Comparison of ENCODE assay signal across 14 mouse cellular contexts in the genomic region with DNA sequence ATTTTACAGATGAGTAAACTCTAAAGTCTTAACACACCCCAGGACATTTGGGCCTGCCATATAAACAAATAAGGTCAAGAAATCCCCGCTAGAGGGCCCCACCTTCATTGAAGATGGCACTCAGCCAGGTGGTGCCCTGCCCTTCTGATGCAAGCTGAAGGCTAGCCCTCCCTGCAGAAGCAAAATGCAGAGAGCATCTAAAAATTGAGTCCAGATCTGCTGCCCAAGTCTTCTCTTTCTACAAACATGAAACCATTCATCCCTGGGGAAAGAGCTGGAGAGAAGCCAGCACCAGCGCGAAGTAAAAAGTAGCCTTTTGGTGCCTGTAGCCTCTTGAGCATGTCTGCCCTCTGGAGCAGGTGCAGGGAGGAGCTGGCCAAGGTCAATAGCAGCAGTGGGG. TPM values are rescaled to one million over a fixed set of nuclear protein-coding genes. Genes with fewer than 3 reads are reported as not detected.
A peak's percentile ranks its signal among the peaks of the same experiment; 100 is the strongest.
DNase-seq lines count a peak whose midpoint lies in the region; ATAC-seq and TF ChIP-seq lines count a peak whose summit lies in the region.
"Had no signal": no experiment of that assay in that cellular context is flagged by ENCODE, and none has a peak within 500 bp of the region (broad histone marks: within the 10 kb centered on the region; RNA-seq: fewer than 3 reads in every experiment).

No protein-coding gene starts in this region.

- no peak overlapping the region for H3K4me3 ChIP-seq in heart, adult 2 months
- H3K4me3 ChIP-seq in heart, embryonic 11.5 days (ENCODE audit: low read depth, low read length), result no peak overlapping the region
- H3K4me3 ChIP-seq in MEL (ENCODE audit: control insufficient read depth in 1 of 2, insufficient read depth in 1 of 2, low read depth in 2 of 2, low read length in 2 of 2), result no peak overlapping the region
- H3K4me3 ChIP-seq in olfactory bulb, adult 2 months (ENCODE audit: insufficient read depth, low read depth, low read length), result no peak overlapping the region
- H3K4me3 ChIP-seq: embryonic facial prominence, embryonic 15.5 days; heart, embryonic 12.5 days; midbrain, embryonic 12.5 days had no signal

- TF ChIP-seq CTCF in heart, adult 2 months (IDR thresholded peaks at IDR 0.05), result 0 out of 2 replicates have a peak, but pooled peaks have one; percentile 14
- peak in 2 of 3 experiments; percentile 24 to 26; a peak in 2 of 6 replicates for TF ChIP-seq CTCF in MEL (IDR thresholded peaks at IDR 0.05 in 2 of 3, conservative IDR thresholded peaks at IDR 0.05 in 1 of 3; ENCODE audit: control insufficient read depth in 1 of 3, insufficient read depth in 1 of 3, low read depth in 2 of 3, low read length in 3 of 3, poor library complexity in 1 of 3, severe bottlenecking in 1 of 3)
- no peak for TF ChIP-seq CTCF in olfactory bulb, adult 2 months (IDR thresholded peaks at IDR 0.05; ENCODE audit: insufficient read depth, low read depth, low read length)

- WGBS in heart, adult 2 months, result 28% methylated on average over 3 of the region's 3 CpGs
- 37% methylated on average over 3 of the region's 3 CpGs for WGBS in heart, embryonic 11.5 days (ENCODE audit: insufficient replicate concordance)
- 35% methylated on average over 3 of the region's 3 CpGs for WGBS in olfactory bulb, adult 2 months

- no peak for TF ChIP-seq EP300 in heart, adult 2 months (IDR thresholded peaks at IDR 0.05; ENCODE audit: insufficient read depth, low read depth, low read length)
- TF ChIP-seq EP300 in MEL (IDR thresholded peaks at IDR 0.05; ENCODE audit: low read depth in 1 of 2, low read length in 2 of 2), result no peak

- intact Hi-C loops in heart, adult 2 months (cut with DNase I), result no loop called here

- no peaks in the 10 kb centered on the region for H3K36me3 ChIP-seq in heart, adult 2 months (ENCODE audit: control insufficient read depth, insufficient read depth, low read length)
- no peaks in the 10 kb centered on the region for H3K36me3 ChIP-seq in heart, embryonic 11.5 days (ENCODE audit: control insufficient read depth, insufficient read depth, low read length)
- no peaks in the 10 kb centered on the region for H3K36me3 ChIP-seq in MEL (ENCODE audit: control insufficient read depth in 1 of 2, insufficient read depth in 2 of 2, low read length in 2 of 2)
- H3K36me3 ChIP-seq: embryonic facial prominence, embryonic 15.5 days; heart, embryonic 12.5 days; midbrain, embryonic 12.5 days had no signal

- no peak overlapping the region for H3K9ac ChIP-seq in heart, adult 2 months (ENCODE audit: low read depth, low read length)
- no peak overlapping the region for H3K9ac ChIP-seq in heart, embryonic 11.5 days (ENCODE audit: low read depth, low read length)
- H3K9ac ChIP-seq in MEL (ENCODE audit: control insufficient read depth, low read depth, low read length, poor library complexity, severe bottlenecking), result no peak overlapping the region
- H3K9ac ChIP-seq: embryonic facial prominence, embryonic 15.5 days; heart, embryonic 12.5 days; midbrain, embryonic 12.5 days had no signal

- no peaks in the 10 kb centered on the region for H3K27me3 ChIP-seq in heart, adult 2 months (ENCODE audit: control insufficient read depth, insufficient read depth, low read length)
- peaks cover 3% of the 10 kb centered on the region for H3K27me3 ChIP-seq in heart, embryonic 11.5 days (ENCODE audit: control insufficient read depth, insufficient read depth, low read length)
- no peaks in the 10 kb centered on the region for H3K27me3 ChIP-seq in MEL (ENCODE audit: control insufficient read depth in 1 of 2, insufficient read depth in 2 of 2, low read length in 2 of 2)
- H3K27me3 ChIP-seq: midbrain, embryonic 12.5 days had no signal

- ATAC-seq in heart, embryonic 11.5 days (replicated peaks; ENCODE audit: insufficient number of reproducible peaks, low FRiP score, low TSS enrichment), result no peak
- ATAC-seq: intestine, postnatal 0 days had no signal

- H3K4me1 ChIP-seq in heart, adult 2 months (ENCODE audit: control insufficient read depth, insufficient read depth, low read length), result peaks cover 3% of the 10 kb centered on the region; the same call in 1 of the 2 replicates
- no peaks in the 10 kb centered on the region for H3K4me1 ChIP-seq in heart, embryonic 11.5 days (ENCODE audit: control insufficient read depth, insufficient read depth, low read length)
- H3K4me1 ChIP-seq in MEL (ENCODE audit: control insufficient read depth in 1 of 2, insufficient read depth in 2 of 2, low read length in 2 of 2), result no peaks in the 10 kb centered on the region
- peaks cover 50% of the 10 kb centered on the region for H3K4me1 ChIP-seq in olfactory bulb, adult 2 months (ENCODE audit: control insufficient read depth, insufficient read depth, low read length)
- H3K4me1 ChIP-seq: embryonic facial prominence, embryonic 15.5 days had no signal

- H3K27ac ChIP-seq in heart, adult 2 months, result no peak overlapping the region
- H3K27ac ChIP-seq in heart, embryonic 11.5 days (ENCODE audit: low read depth, low read length), result no peak overlapping the region
- no peak overlapping the region for H3K27ac ChIP-seq in MEL (ENCODE audit: control insufficient read depth, low read depth, low read length)
- H3K27ac ChIP-seq in olfactory bulb, adult 2 months (ENCODE audit: insufficient read depth, low read depth, low read length), result peak overlapping the region; percentile 95
- H3K27ac ChIP-seq: embryonic facial prominence, embryonic 15.5 days; midbrain, embryonic 12.5 days had no signal

- H3K4me2 ChIP-seq in heart, embryonic 11.5 days, result no peak overlapping the region
- H3K4me2 ChIP-seq: embryonic facial prominence, embryonic 15.5 days; heart, embryonic 12.5 days; midbrain, embryonic 12.5 days had no signal

- no peak; the same call in 1 of the 2 replicates for TF ChIP-seq RAD21 in MEL (IDR thresholded peaks at IDR 0.05; ENCODE audit: low read depth, low read length)

- no peak for DNase-seq in heart, adult 2 months
- peak; percentile 51 for DNase-seq in lung, postnatal 36 days
- DNase-seq in lung, postnatal 10 days, result no peak
- no peak for DNase-seq in MEL (ENCODE audit: low read depth, low spot score)
- no peak for DNase-seq in ovary, postnatal 14 days (ENCODE audit: low spot score)
- DNase-seq: gastrocnemius, postnatal 14 days had no signal

- no peaks in the 10 kb centered on the region for H3K9me3 ChIP-seq in heart, embryonic 11.5 days (replicated peaks; ENCODE audit: control insufficient read depth, low read length)
- H3K9me3 ChIP-seq in MEL (replicated peaks; ENCODE audit: insufficient read depth, low read length), result no peaks in the 10 kb centered on the region
- H3K9me3 ChIP-seq: embryonic facial prominence, embryonic 15.5 days; heart, embryonic 12.5 days; midbrain, embryonic 12.5 days had no signal

- no peak for TF ChIP-seq POLR2A in heart, adult 2 months (IDR thresholded peaks at IDR 0.05; ENCODE audit: insufficient read depth, low read depth, low read length)
- no peak for TF ChIP-seq POLR2A in MEL (IDR thresholded peaks at IDR 0.05; ENCODE audit: control insufficient read depth in 1 of 2, insufficient read depth in 1 of 2, low read depth in 1 of 2, low read length in 2 of 2, poor library complexity in 1 of 2)
- no peak for TF ChIP-seq POLR2A in olfactory bulb, adult 2 months (IDR thresholded peaks at IDR 0.05; ENCODE audit: insufficient read depth, low read depth, low read length)

- H3K79me2 ChIP-seq in heart, adult 2 months (replicated peaks; ENCODE audit: control insufficient read depth, insufficient read depth, low read length), result no peaks in the 10 kb centered on the region
- no peaks in the 10 kb centered on the region for H3K79me2 ChIP-seq in MEL (ENCODE audit: control insufficient read depth, insufficient read depth, low read length, poor library complexity)

TF ChIP-seq in MEL, 35 proteins besides CTCF, POLR2A, EP300 and RAD21 (continues in another document):
- TF ChIP-seq JUND (IDR thresholded peaks at IDR 0.05; ENCODE audit: low read depth, low read length) (no peak), POLR2AphosphoS5 (IDR thresholded peaks at IDR 0.05; ENCODE audit: borderline replicate concordance, low read depth, low read length) (no peak), BHLHE40 (IDR thresholded peaks at IDR 0.05; ENCODE audit: borderline replicate concordance, low read depth, low read length) (no peak), SIN3A (IDR thresholded peaks at IDR 0.05; ENCODE audit: low read length) (no peak), POLR2AphosphoS2 (IDR thresholded peaks at IDR 0.05; ENCODE audit: low read length) (no peak), MYC (IDR thresholded peaks at IDR 0.05; ENCODE audit: low read depth, low read length) (no peak), SMC3 (IDR thresholded peaks at IDR 0.05; ENCODE audit: low read depth, low read length) (no peak), MAFK (IDR thresholded peaks at IDR 0.05; ENCODE audit: borderline replicate concordance, low read depth, low read length) (no peak), NELFE (IDR thresholded peaks at IDR 0.05; ENCODE audit: low read depth, low read length) (no peak)

RNA-seq across cellular contexts. Expression of a gene that starts 36.2 kb away (rescaled TPM):
- total RNA-seq in heart, adult 2 months (2021), result under 1 TPM in 1 of 2 experiments, not detected in 1; 0.75 TPM
- polyA plus RNA-seq in heart, adult 2 months (2012; rRNA removed), result 0.45 and 0.73 TPM in 2 replicates
- 98.2 and 99.0 TPM in 2 replicates for polyA plus RNA-seq in heart, embryonic 11.5 days (2014; fragmentation: Nextera tagmentation; extraction: Ambion mirVana)
- total RNA-seq in MEL (2012; rRNA removed), result 24.3 and 25.8 TPM in 2 replicates
- polyA plus RNA-seq in MEL (2012; ENCODE audit: insufficient read depth in 1 of 2, insufficient read length in 2 of 2, low read depth in 1 of 2, low replicate concordance in 2 of 2, missing spikeins in 1 of 2), result 10 to 100 TPM in 1 of 2 experiments, not detected in 1; 45.3 TPM
- not detected in 2 replicates for polyA plus RNA-seq in olfactory bulb, adult 2 months (2012; ENCODE audit: insufficient read depth, insufficient read length, low replicate concordance, missing spikeins)
- total RNA-seq: layer of hippocampus, adult 18-20 months had no signal

RNA-seq across cellular contexts. Expression of a gene that starts 40.7 kb away (rescaled TPM):
- not detected for total RNA-seq in heart, adult 2 months (2021)
- polyA plus RNA-seq in heart, adult 2 months (2012; rRNA removed), result 0.04 TPM in 1 of 2 replicates, not detected in the other
- polyA plus RNA-seq in heart, embryonic 11.5 days (2014; fragmentation: Nextera tagmentation; extraction: Ambion mirVana), result 0.34 and 0.52 TPM in 2 replicates
- total RNA-seq in MEL (2012; rRNA removed), result 0.39 and 0.42 TPM in 2 replicates
- under 1 TPM in 1 of 2 experiments, not detected in 1; 0.58 TPM for polyA plus RNA-seq in MEL (2012; ENCODE audit: insufficient read depth in 1 of 2, insufficient read length in 2 of 2, low read depth in 1 of 2, low replicate concordance in 2 of 2, missing spikeins in 1 of 2)
- not detected in 2 replicates for polyA plus RNA-seq in olfactory bulb, adult 2 months (2012; ENCODE audit: insufficient read depth, insufficient read length, low replicate concordance, missing spikeins)
- total RNA-seq: layer of hippocampus, adult 18-20 months had no signal

RNA-seq across cellular contexts. Expression of a gene that starts 57.5 kb away (rescaled TPM):
- total RNA-seq in heart, adult 2 months (2021), result 1 to 10 TPM; 1.2 to 2.0 TPM
- 5.1 TPM in 2 replicates for polyA plus RNA-seq in heart, adult 2 months (2012; rRNA removed)
- polyA plus RNA-seq in heart, embryonic 11.5 days (2014; fragmentation: Nextera tagmentation; extraction: Ambion mirVana), result 0.07 and 0.14 TPM in 2 replicates
- total RNA-seq in MEL (2012; rRNA removed), result not detected in 2 replicates
- under 1 TPM in 1 of 2 experiments, not detected in 1; 0.24 TPM for polyA plus RNA-seq in MEL (2012; ENCODE audit: insufficient read depth in 1 of 2, insufficient read length in 2 of 2, low read depth in 1 of 2, low replicate concordance in 2 of 2, missing spikeins in 1 of 2)
- polyA plus RNA-seq in olfactory bulb, adult 2 months (2012; ENCODE audit: insufficient read depth, insufficient read length, low replicate concordance, missing spikeins), result not detected in 2 replicates
- total RNA-seq: hematopoietic stem cell, adult 5-6 weeks had no signal
